Mouse (Mus musculus) erythroblast, adult 5-6 weeks (primary cell): Measurements from ENCODE around the gene Rin3. TPM values are rescaled to one million over a fixed set of nuclear protein-coding genes. Genes with fewer than 3 reads are reported as not detected.
A peak's percentile ranks its signal among the peaks of the same experiment; 100 is the strongest.

ENCODE experiments used
- ATAC-seq: replicated peaks from 2 replicates; pipeline ENCODE4 v1.8.0; 2016; ENCODE audit warnings: moderate number of reproducible peaks, mild to moderate bottlenecking, moderate TSS enrichment, inconsistent platforms; ENCODE audit not compliant: poor library complexity, low FRiP score, severe bottlenecking
- total RNA-seq, 2 experiments: library from RNA; stranded (forward) in 1 of 2; stranded (reverse) in 1 of 2; fragments of 150-400 nt in 1 of 2; fragments of 200-764, 138-1000 nt in 1 of 2; gene quantifications; 2 replicates each; pipeline versions ENCODE4 v1.2.3 to v1.2.4; 2015 to 2017; ENCODE audit warnings: low replicate concordance in 2 of 2

Gene Rin3
- total RNA-seq, 2 experiments from 2014 or later, result 33.7 to 48.8 TPM

DNA sequence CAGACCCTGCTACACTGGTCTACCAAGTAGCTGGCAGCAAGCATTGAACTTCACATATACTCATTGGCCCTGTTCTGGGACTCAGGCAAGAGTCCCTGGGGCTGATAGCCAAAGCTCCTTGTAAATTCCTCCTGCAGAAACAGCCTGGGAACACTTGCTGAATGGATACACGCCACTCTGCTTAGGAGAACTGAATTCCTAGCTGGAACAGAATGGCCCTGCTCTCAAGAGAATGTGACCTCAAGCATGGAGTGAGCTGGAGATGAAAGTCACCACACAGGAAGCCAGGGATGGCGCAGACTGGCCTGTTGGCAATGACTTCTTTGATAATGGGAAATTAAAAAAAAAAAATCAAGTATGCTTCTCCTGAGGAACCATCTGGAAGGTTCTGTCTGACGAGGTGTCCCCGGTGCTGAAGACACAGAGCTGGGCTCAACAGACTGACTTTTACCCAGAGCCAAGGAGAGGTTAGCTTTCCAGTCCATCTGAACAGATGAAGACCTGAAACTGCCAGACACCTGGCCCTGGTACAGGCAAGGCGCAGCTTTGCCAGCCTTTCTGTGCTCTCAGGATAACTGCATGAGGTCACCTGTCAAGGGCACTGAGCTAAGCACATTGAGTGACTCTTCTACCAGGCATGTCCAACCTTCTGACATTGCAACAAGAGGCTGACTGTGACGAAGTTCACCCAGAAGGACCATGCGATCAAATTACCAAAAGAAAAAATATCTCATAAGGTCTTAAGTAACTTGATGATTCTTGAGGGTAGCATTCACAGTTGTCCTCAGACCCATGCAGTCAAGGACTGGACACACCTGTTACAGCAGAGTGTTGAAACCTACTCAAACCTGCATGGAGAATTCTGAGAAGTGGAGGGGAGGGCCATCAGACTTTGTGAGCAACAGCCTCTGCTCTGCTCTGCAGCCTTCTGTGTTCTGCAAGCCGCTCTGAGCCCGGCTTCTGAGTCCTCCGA is 78.6 kb downstream of the Rin3 start:
- no peak for ATAC-seq

DNA sequence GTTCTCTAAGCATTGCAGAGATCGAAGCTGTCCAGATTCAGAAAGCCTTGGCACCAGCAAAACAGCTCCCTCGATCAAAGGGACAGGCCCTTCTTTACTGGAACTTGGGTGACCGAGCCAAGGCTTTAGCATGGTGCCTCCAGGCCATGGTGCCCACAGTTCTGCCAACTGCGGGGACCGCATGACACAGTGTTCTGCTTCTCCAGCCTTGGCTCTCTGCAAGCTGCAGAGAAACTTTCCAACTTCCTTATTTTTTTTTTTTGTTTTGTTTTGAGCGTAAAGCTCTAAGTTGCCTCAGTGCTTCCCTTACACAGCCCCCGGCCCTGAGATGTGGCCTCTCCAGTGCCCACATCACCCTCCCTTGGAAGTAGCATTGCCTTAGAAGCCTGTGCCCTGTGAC is 82.2 kb downstream of the Rin3 start:
- no peak for ATAC-seq

DNA sequence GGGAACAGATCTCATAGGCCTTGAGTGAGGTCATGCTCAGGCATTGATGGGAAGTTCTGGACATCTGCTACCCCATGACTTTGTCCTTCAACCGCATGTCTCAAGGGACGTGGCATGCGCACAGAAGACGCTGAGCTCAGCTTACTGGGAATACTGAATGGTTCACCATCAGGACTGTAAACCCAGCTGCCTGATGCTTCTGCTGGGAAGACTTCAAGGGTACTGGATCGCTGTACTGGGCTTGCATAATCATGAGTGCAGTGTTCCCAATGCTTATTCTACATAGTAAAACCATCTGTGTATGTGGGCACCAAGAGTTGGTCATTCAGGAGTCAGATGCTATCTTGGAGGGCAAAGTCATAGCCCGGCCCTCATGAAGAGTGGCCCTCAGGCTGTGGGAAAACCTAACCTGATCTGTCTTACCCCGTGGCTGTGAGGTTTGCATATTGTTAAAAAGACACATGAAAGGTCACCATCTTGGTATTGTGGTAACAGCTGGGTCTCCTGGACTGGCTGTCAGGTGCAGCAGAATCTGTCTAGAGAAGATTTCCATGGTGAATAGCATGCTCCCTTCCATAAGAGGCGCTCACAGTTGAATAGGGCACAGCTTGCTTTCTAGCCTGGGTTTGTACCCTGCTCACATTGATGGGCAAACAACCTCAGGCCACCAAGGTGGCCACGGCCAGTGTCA is 83.4 kb downstream of the Rin3 start:
- ATAC-seq, result no peak

DNA sequence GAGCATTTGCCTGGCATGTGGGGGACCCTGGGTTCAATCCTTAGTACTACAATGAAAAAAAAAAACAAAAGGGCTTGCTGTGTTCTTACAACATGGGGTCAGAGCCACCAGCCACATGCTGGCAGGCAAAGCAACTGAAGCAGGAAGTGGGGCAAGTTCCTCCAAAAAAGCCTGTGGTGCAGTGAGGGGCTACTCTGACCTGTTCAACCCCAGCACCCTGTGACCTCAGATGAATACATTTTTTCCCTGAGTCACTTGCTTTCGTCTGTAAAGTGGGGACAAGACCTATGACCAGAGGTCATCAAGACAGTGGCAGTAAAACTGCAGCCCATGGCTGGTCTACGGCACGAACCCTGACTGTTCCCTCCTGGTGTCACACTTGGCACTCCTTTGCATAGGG is 84.2 kb downstream of the Rin3 start:
- no peak for ATAC-seq

DNA sequence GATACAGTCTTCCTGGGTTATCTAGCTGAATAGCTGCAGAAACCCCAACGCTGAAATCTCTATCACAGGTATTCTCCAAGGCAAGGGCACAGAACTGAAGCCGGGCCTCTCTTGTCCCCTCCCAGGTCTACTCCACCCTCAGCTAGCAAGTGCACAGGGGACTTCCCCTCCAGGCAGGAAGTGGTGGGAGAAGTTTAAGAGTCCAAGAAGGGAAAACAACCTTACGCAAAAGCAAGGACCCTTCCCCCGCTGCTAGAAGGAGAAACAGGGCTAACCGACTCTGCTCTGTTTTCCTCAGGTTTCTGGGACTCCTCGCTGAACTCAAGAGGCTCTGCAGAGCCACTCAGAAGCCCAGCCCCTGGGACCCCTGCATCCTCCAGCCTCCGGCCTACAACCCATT is 85.2 kb downstream of the Rin3 start:
- no peak for ATAC-seq

DNA sequence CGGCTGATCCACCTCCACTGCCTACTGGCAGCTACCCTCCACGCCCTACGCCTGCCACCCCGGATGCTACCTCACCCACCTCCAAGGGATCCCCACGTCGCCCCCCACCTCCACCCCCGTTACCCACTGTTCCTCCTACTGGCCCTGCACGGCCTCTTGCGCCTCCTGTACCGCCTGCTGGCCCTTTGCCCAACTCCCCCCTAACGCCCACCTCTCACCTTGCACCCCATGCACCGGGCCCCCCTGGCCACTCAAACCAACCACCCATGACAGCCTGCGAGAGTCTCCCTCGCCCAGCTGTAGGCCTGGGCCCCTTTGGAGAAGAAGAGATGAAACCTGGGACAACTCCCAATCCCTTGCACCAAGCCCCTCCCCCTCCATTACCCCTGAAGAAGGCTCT is 85.7 kb downstream of the Rin3 start:
- no peak for ATAC-seq

DNA sequence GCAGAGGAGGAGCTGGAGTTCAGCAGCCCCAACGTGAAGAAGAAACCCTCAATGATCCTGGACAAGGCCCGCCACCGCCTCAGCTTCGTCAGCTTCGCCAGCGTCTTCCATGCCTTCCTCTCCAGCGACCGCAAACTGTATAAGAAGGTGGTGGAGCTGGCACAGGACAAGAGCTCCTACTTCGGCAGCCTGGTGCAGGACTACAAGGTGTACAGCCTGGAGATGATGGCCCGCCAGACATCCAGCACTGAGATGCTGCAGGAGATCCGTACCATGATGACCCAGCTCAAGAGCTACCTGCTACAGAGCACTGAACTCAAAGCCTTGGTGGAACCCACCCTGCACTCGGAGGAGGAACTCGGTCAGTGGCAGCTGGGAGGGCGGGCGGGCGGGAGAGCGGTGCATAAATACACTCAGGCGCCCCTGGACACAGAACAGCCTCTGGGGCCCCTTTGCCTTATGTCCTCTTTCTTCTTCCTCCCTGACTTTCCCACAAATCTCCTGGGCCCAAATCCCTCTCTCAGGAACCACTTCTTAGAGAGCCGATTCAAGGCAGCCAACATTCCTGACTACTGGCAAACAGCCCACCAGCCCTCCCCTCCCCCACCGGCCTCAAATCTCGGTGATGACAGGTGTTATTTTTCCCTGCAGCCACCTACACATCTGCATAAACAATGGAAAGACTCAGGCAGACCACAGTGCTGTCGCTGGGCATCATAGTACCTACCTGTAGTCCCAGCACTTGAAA is 86.8 kb downstream of the Rin3 start:
- ATAC-seq, result no peak

DNA sequence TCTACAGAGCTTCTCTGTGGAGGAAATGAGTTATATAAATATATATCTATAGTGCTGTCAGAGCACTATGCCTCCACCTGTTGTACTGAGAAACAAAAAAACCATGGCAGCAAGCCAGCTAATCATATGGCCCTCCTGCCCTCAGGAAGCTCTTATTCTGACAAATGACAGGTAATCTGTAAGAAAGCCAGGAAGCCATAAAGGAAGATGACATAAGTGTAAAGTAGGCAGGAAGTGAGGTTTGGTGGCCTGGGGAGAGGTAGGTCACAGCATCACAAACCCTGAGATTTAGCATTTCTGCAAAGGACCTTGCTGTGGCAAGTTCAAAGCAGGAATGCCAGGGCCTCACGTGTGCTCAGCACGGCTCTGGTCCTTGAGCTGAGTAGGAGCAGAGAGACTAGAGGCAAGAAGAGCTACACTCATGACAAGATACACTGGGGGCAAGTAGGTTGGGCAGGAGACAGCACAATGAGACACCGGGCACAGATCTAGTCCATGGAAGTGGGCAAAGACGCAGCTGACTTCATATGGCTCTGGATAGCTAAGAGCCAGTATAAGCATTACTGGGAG is 88.2 kb downstream of the Rin3 start:
- no peak for ATAC-seq

DNA sequence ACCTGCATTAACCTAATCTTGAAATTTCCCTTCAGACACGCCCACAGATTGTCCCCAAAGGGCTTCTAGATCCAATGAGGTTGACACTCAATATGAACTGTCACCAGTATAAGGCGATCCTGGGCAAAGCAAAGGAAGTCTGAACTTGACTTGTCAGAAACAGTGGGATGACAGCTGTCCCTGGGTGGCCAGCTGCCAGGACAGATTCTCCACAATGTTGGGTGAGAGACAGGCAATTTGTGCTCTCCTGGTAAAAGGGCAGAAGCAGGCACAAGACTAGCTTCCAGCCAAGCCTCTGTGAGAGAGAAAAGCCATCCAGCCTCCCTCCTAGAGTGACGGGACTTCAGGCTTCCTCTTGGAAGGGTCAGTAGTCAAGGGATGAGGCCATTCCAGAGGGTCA is 89.5 kb downstream of the Rin3 start:
- no peak for ATAC-seq

DNA sequence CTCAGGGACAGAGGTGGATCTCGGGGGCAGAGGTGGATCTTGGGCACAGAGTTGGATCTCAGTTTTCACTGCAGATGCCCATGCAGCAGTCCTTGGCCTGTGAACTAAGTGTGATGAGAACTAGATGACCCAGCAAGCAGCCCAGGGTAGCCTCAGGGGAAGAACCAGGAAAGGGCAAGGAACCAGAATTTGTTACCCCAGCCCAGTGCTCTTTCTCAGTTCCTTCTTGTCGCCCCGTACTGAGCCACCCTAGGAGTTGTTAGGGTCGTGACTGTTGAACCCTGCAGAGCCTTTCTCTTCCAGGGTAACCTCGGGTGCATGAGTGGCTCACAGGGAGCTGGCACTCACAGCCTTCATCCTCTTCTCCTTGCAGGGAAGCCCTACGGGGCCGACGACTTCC is 99.3 kb downstream of the Rin3 start:
- no peak for ATAC-seq

DNA sequence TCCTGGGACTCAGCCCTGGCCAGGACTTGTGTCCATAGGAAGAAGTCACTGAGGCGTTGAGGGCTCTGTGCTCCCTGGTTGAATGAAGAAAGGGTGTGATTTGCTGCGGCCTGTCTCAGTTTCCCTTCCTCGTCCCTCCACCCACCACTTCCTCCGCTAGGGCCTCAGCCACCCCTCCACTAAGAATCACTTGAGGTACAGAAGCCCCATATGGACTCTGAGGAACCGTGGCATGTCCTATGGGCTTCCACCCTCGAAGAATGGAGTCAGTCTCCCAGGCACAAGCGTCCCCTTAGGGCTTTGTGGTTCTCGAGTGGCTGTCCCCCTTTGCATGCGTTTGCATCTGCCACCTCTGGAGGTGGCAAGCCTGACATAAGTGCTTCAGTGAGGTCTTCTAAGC is 100.4 kb downstream of the Rin3 start:
- ATAC-seq, result no peak

DNA sequence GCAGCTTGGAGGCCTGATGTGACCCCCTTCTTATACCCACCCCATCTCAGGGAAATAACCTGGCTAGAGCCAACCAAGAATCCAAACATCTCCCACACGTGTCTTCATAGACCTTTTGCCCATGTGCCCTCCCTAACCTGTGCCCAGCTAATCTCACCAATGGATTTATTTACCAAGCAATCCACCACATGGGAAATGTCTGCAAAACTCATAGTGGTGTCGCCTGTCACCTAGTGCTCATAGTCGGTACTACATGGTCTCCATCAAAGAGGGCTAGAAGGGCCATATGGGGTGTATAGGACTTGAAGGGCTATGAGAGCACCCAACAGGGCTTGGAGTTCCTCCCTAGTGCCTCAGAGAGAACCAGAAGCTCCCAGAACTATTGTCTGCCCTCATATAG is 102.0 kb downstream of the Rin3 start:
- no peak for ATAC-seq

DNA sequence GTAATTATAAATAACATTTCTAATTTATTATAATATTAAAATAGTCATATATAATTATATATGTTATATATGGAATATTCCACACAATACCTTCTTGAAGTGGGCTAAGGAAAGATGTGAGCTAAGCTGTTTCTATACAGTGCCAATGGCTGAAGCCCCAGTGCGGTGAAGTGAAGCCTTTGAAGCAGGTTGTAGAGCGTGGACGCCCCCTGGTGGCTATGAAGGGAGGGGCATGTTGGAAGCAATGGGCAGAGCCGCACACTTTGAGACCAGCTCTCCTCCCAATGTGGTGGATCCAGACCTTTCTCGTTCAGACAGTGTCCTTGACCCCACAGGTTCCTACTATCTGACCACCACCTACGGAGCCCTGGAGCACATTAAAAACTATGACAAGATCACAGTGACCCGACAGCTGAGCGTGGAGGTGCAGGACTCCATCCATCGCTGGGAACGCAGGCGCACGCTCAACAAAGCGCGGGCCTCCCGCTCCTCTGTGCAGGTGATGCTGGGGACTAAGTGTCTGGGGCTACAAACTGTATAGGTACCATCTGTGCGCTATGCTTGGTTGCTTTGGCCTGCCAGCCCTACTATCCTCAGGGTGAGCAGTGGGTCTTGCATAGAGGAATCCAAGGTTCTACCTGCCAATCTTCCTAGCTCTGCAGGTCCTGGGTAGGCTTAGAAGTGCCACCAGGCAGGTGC is 104.5 kb downstream of the Rin3 start:
- peak; percentile 61; the same call in 1 of the 2 replicates for ATAC-seq

DNA sequence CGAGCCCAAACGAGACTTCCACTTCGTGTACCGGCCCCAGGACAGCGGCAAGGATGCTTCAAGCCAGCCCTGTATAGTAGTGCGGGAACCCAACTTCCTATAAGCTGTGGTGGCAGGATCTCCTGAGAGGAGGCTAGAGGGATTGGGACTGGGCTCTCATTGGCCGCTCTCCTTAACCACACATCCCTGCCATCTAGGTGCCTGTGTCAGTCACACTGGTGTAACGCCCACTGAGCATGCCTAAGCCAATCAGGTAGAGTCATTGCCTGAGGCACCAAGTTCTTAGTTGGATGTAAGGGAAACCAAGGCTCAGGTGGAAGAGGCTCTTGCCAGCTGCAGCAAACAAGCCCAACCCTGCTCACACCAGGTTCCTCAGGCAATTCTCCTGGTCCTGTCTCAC is 107.2 kb downstream of the Rin3 start:
- ATAC-seq, result no peak

DNA sequence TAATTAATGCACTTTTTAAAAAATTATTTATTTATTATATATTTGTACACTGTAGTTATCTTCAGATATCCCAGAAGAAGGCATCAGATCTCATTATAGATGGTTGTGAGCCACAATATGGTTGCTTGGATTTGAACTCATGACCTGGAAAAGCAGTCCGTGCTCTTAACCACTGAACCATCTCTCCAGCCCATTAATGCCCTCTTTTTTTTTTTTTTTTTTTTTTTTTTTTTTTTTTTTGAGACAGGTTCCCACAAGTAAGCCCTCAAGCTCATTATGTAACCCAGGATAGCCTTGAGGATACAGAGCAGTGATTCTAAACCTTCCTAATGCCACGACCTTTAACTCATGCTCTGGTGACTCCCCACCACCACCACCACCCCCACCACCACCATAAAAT is 108.3 kb downstream of the Rin3 start:
- no peak for ATAC-seq

DNA sequence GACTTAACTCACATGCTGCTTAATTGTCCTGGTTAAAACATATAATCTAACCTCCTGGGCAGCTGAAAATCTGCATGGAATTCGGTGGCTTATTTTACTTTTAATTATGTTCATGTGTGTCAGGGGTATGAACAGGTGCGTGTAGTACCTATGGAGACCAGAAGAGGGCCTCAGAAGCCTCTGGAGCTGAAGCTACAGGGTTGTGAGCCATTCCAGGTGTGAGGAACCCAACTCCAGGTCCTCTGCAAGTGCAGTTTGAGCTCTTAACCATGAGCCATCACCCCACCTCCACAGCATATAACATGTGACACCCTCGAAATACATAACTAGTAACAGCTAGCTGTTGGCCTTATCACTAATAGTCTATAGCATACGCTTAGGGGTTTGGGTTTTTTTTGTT is 109.1 kb downstream of the Rin3 start:
- ATAC-seq, result 0 out of 2 replicates have a peak, but pooled peaks have one; percentile 42

DNA sequence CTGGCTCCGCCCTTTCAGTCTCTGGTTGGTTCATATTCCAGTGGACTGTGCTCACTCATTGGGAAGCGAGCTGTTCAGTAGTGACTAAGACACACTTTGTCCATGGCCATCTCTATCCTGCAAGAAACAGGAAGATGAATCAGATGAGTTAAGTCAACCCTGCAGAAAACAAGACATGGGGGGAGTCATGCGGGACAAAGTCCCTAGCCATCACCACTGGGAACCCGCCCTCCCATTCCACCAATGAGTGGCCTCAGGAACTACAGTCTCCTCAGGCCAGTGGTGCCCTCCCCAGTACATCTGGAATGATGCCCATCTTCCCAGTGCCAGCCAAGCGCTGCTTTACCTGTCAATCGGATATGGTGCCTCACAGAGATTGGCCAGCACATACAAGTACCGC is 111.6 kb downstream of the Rin3 start:
- no peak for ATAC-seq

DNA sequence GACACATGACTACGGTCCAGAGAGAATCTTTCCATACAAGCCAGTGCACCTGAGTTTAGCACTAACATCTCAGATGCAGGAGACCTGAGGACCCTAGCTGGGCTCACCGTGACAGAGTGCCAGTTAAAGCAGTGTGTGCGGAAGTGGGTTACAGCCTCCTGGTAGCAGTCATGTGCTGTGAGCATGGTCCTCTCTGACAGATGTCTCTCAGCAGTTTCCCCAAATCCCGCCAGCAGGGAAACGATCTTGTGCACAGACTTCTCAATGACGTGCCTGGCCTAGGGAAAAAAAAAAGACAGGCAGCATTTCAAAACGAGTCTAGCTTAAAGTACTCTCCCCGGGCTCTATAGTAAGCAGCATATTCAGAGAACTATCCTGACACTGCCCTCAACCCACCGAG is 112.7 kb downstream of the Rin3 start:
- no peak for ATAC-seq
